Mouse (Mus musculus) lung, embryonic 16.5 days (tissue): ENCODE data around the gene Dok3. TPM values are rescaled to one million over a fixed set of nuclear protein-coding genes. Genes with fewer than 3 reads are reported as not detected.
"Not testable (repeated sequence)": the region's sequence is repeated elsewhere in the genome, so short reads cannot be mapped to it uniquely, and the experiment has no call there.

Source experiments
- ATAC-seq: fragments of 200-750 bp; cut with Nextera tagmentation; 2 replicates; pipeline ENCODE4 v1.8.0; 2017; ENCODE audit warnings: low read depth, mild to moderate bottlenecking, moderate library complexity
- H3K27ac ChIP-seq: fragments of 300-500 bp; sonication (generic); 2 replicates; pipeline ENCODE4 v1.5.1; 2014; ENCODE audit warnings: mild to moderate bottlenecking, control low read depth, low read length
- H3K27me3 ChIP-seq: fragments of 300-500 bp; sonication (generic); 2 replicates; pipeline ENCODE4 v1.6.1; 2014; ENCODE audit warnings: low read depth, low read length, mixed read lengths; ENCODE audit not compliant: control insufficient read depth, insufficient read depth
- H3K36me3 ChIP-seq: fragments of 300-500 bp; sonication (generic); 2 replicates; pipeline ENCODE4 v1.6.1; 2014; ENCODE audit warnings: low read length; ENCODE audit not compliant: control insufficient read depth, insufficient read depth
- H3K4me1 ChIP-seq: fragments of 300-500 bp; sonication (generic); replicated peaks from 2 replicates; pipeline ENCODE4 v1.6.1; 2014; ENCODE audit warnings: low read length, mixed read lengths; ENCODE audit not compliant: control insufficient read depth, insufficient read depth
- H3K4me2 ChIP-seq: fragments of 300-500 bp; sonication (generic); 2 replicates; pipeline ENCODE4 v1.6.1; 2014; ENCODE audit warnings: low read depth, low read length, control low read depth
- H3K4me3 ChIP-seq: fragments of 300-500 bp; sonication (generic); 2 replicates; pipeline ENCODE4 v1.5.1; 2014; ENCODE audit warnings: mild to moderate bottlenecking, low read length, control low read depth
- H3K9ac ChIP-seq: fragments of 300-500 bp; sonication (generic); 2 replicates; pipeline ENCODE4 v1.6.1; 2014; ENCODE audit warnings: low read length, control low read depth
- H3K9me3 ChIP-seq: fragments of 300-500 bp; sonication (generic); 2 replicates; pipeline ENCODE4 v1.6.1; 2016; ENCODE audit warnings: low read length; ENCODE audit not compliant: control insufficient read depth
- WGBS: fragments of 180-500 bp; shearing (Covaris S2); extraction: QIAGEN DNeasy Blood & Tissue Kit; methylation state at CpG from one replicate; pipeline ENCODE4 v1.1.7; 2014; 5-methylcytosine and 5-hydroxymethylcytosine counted together
- polyA plus RNA-seq: library from polyadenylated mRNA; unstranded; fragments of >200 nt; fragmentation: Nextera tagmentation; extraction: Ambion mirVana; gene quantifications from 2 replicates; pipeline ENCODE4 v1.2.1, GENCODE M21; 2015

The Dok3 gene
- polyA plus RNA-seq, result 3.5 and 3.8 TPM in 2 replicates

DNA sequence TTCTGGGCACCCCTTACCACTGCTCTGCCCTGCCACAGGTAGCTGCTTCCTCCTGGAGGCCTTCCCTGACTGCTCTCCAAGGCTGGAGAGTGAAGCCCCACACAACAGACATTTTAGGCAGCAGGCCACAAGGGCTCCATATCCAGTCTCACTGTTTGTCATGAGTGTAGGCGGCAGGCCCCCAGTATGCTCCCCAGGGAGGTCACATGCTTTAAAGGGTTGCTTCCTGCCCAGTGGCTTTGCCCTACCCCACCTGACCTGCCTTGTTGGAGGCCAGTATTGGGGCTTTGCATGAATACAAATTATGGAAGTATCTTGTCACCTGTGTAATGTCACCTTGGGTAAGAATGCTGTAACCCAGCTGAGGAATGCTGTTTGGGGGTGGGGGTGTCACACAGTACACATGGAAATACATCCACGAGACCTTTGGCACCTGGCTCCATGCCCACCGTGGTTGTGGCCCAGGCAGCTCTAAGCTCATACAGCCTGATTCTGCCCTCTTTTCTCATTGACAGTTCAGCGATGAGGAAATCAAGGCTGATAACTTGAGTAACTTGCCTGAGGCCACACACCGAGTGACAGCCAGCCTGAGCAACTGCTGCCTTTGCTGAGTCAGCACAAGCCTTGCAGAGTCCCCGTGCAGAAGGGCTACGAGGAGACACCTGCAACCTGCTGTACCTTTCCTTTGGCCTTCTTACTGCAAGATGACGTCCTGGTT lies at the start of gene Dok3:
TSS of gene Dok3 (minus strand) at position 99 of the 718 bp plus-strand sequence.
- Histone ChIP-seq H3K27ac (no peak within 1 kb of the TSS), H3K9ac (no peak within 1 kb of the TSS), H3K4me1 (no peaks in the 10 kb centered on the region), H3K4me3 (no peak within 1 kb of the TSS), H3K36me3 (peaks cover 42% of the 10 kb centered on the region), H3K9me3 (no peaks in the 10 kb centered on the region), H3K27me3 (no peaks in the 10 kb centered on the region), H3K4me2 (no peak within 1 kb of the TSS)
- WGBS, result 67% methylated on average over 8 of the region's 8 CpGs
- no peak for ATAC-seq

DNA sequence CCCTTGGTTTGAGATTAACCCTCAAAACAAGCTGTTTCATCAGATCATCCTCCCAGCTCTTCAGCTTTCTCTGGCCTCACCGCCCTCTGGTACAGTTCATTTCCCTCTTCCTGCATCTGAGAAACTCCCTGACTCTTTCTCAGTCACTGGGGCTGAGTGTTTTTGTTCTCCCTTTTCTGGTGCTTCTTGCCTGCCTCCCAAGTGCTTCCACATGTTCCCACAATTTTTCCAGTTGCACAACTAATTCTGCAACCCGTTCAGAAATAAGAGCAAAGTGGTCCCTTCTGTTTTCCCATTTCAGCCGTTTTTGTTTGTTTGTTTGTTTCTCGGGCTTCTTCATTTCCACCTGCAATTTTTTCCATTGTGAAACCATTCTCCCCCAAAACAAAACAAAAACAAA lies 49.0 kb upstream of the Dok3 start:
- Histone ChIP-seq H3K36me3 (no peaks in the 10 kb centered on the region), H3K9me3 (peaks cover 2% of the 10 kb centered on the region), H3K4me1 (no peaks in the 10 kb centered on the region)

DNA sequence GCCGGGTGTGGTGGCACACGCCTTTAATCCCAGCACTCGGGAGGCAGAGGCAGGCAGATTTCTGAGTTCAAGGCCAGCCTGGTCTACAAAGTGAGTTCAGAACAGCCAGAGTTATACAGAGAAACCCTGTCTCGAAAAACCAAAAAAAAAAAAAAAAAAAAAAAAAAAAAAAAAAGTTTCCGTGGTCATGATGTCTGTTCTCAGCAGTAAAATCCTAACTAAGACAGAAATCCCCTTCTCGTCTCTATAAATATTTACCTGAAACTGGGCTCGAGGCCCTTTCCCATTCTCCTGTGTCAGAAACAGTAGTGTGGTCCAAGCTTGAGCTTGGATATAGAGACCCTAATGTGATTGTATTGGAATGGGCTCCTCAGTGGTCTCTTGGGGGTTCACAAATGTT lies 47.8 kb upstream of the Dok3 start:
- not testable (repeated sequence) for ATAC-seq, H3K9me3 ChIP-seq, H3K27me3 ChIP-seq, H3K4me1 ChIP-seq, H3K27ac ChIP-seq, H3K9ac ChIP-seq, H3K36me3 ChIP-seq, H3K4me3 ChIP-seq, H3K4me2 ChIP-seq
- 78% methylated on average over 7 of the region's 7 CpGs for WGBS

More for the DNA sequence above, 49.0 kb upstream of the Dok3 start:
- Histone ChIP-seq H3K27ac (no peak overlapping the region), H3K4me2 (no peak overlapping the region), H3K9ac (no peak overlapping the region), H3K27me3 (no peaks in the 10 kb centered on the region), H3K4me3 (no peak overlapping the region)
- no peak for ATAC-seq
- WGBS, result 58% methylated on average over 4 of the region's 4 CpGs

DNA sequence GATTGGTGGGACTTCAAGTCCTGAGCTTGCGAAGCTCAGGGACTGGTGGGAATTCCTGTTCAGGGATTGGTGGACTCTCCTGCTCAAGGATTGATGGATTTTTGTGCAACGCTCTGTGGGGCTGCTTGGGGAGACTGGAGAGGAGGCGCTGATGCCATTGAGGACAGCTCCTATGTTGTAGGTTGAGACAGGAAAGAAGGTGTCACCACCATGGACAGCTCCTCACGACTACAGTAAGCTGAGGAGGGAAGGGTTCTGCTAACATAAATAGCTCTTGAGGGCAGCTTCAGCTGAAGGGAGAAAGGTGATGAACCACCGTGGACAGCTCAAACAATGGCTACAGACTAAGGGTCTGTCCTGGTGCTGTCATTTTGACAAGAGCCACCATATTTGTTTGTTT lies 46.8 kb upstream of the Dok3 start:
- Histone ChIP-seq H3K9me3 (peaks cover 2% of the 10 kb centered on the region), H3K27ac (no peak overlapping the region)

DNA sequence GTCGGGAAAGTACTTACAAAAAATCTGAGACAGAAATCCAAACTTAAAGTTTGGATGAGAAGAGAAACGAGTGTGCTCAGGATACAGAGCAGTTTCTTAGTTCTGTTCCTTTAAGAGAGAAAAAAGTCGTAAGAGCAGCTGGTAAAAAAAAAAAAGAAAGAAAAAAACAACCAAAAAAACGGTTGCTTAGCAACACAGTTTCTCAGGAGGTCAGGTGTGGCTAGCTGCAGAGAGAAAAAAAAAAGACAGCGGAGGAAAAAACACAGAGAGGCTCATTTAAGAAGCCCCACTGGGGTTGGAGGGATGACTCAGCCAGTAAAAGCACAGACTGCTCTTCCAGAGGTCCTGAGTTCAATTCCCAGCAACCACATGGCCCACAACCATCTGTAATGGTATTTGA lies 45.2 kb upstream of the Dok3 start:
- peaks cover 12% of the 10 kb centered on the region for H3K4me1 ChIP-seq
- no peaks in the 10 kb centered on the region for H3K36me3 ChIP-seq
- H3K9me3 ChIP-seq, result peaks cover 2% of the 10 kb centered on the region
- no peaks in the 10 kb centered on the region for H3K27me3 ChIP-seq
- ATAC-seq, result no peak
- no peak overlapping the region for H3K4me2 ChIP-seq
- WGBS, result 61% methylated on average over 5 of the region's 5 CpGs
- H3K9ac ChIP-seq, result no peak overlapping the region
- H3K27ac ChIP-seq, result no peak overlapping the region
- H3K4me3 ChIP-seq, result no peak overlapping the region

More for the DNA sequence above, 46.8 kb upstream of the Dok3 start:
- H3K4me1 ChIP-seq, result peaks cover 5% of the 10 kb centered on the region; the same call in 1 of the 2 replicates
- H3K4me2 ChIP-seq, result no peak overlapping the region
- WGBS, result 47% methylated on average over 5 of the region's 5 CpGs
- no peak for ATAC-seq
- no peaks in the 10 kb centered on the region for H3K36me3 ChIP-seq
- H3K4me3 ChIP-seq, result no peak overlapping the region
- H3K9ac ChIP-seq, result no peak overlapping the region
- no peaks in the 10 kb centered on the region for H3K27me3 ChIP-seq

DNA sequence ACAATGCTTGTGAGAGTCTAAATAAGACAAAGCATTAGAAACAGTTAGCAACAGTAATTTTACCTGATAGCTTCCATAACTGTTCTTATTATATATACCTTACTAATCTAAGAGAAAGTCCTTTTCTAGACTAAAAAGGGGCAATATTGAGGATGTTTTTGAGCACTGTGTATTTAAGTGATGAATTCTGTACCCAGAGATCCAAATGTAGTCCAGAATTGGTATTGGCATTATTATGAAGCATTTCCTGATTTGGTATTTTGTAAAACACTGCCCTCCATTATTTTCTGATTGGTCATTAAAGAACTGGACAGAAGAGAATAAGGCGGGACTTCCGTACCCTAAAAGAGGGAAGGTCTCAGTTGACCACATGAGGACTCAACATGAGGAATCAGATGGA lies 44.3 kb upstream of the Dok3 start, which contains the start of gene Tmed9:
TSS of gene Tmed9 (plus strand) at position 301 of the 400 bp plus-strand sequence.
- peaks cover 15% of the 10 kb centered on the region for H3K4me1 ChIP-seq
- H3K36me3 ChIP-seq, result no peaks in the 10 kb centered on the region
- H3K9me3 ChIP-seq, result no peaks in the 10 kb centered on the region; the same call in 1 of the 2 replicates
- no peak within 1 kb of the TSS for H3K4me2 ChIP-seq
- no peak within 1 kb of the TSS for H3K9ac ChIP-seq
- WGBS, result 92% methylated on average over 2 of the region's 2 CpGs
- no peaks in the 10 kb centered on the region for H3K27me3 ChIP-seq
- no peak within 1 kb of the TSS for H3K4me3 ChIP-seq
- H3K27ac ChIP-seq, result no peak within 1 kb of the TSS
- ATAC-seq, result no peak

DNA sequence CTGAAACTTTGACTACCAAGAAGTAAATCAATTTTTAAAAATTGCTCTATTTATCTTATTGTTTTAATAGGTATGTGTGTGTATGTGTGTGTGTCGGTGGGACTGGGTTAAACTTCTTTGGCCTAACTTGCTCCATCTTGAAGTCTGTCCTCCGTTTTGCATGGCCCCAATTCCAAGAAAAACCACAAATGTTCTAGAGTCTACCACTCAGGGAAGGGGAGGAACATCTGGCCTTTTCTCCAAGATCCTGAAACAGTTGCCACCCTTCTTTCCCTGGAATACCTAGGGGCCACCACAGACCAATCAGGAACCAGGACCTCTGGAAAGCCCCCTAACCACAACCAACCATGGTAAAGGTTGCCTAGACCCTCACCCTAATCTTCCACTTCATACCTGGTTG lies 42.9 kb upstream of the Dok3 start:
- no peak overlapping the region for H3K9ac ChIP-seq
- H3K4me3 ChIP-seq, result no peak overlapping the region
- no peaks in the 10 kb centered on the region; the same call in 1 of the 2 replicates for H3K9me3 ChIP-seq
- no peak for ATAC-seq
- WGBS, result 79% methylated on average over 2 of the region's 2 CpGs
- peaks cover 15% of the 10 kb centered on the region for H3K4me1 ChIP-seq
- H3K27me3 ChIP-seq, result no peaks in the 10 kb centered on the region
- H3K27ac ChIP-seq, result no peak overlapping the region
- no peak overlapping the region; the same call in 1 of the 2 replicates for H3K4me2 ChIP-seq
- no peaks in the 10 kb centered on the region for H3K36me3 ChIP-seq

DNA sequence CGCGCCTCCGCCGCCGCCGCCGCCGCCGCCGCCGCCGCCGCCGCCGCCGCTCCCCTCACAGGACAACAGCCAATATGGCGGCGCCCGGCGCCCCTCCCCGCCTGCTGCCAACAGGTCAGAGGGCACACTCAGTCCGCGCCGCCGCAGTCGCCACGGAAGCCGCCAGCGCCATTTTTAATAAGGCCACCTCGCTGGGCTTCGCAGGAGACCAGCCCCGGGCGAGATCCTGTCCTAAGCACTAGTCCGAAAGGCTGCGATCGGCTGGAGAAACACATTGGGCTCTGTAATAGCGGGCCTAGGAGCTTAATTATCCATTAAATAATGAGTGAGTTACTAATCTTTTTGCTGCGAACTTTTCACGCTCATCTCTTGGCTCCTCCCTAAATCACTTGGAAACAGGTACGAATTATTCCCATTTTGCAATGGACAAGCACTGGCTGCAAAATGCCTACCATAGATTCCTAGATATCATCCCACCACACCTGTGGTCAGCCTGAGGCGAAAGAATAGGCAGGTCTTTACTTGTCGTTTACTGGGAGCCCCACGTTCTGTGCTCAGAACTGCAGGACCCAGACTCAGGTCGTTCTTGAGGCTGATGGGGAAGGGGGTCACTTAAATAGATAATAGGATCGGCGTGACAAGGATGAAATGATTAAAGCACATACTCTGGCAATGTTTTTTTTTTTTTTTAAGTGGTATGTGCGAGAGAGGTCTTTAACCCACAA lies 42.1 kb upstream of the Dok3 start, which contains the start of gene Fam193b:
TSS of gene Fam193b (minus strand) at position 94 of the 725 bp plus-strand sequence.
- Histone ChIP-seq H3K4me2 (peak within 1 kb of the TSS; percentile 97), H3K4me3 (peak within 1 kb of the TSS; percentile 99), H3K36me3 (no peaks in the 10 kb centered on the region), H3K27me3 (no peaks in the 10 kb centered on the region), H3K4me1 (peaks cover 15% of the 10 kb centered on the region), H3K27ac (peak within 1 kb of the TSS; percentile 83), H3K9me3 (no peaks in the 10 kb centered on the region; the same call in 1 of the 2 replicates), H3K9ac (peak within 1 kb of the TSS; percentile 99)
- 1% methylated on average over 30 of the region's 47 CpGs for WGBS
- ATAC-seq, result peak; percentile 97

DNA sequence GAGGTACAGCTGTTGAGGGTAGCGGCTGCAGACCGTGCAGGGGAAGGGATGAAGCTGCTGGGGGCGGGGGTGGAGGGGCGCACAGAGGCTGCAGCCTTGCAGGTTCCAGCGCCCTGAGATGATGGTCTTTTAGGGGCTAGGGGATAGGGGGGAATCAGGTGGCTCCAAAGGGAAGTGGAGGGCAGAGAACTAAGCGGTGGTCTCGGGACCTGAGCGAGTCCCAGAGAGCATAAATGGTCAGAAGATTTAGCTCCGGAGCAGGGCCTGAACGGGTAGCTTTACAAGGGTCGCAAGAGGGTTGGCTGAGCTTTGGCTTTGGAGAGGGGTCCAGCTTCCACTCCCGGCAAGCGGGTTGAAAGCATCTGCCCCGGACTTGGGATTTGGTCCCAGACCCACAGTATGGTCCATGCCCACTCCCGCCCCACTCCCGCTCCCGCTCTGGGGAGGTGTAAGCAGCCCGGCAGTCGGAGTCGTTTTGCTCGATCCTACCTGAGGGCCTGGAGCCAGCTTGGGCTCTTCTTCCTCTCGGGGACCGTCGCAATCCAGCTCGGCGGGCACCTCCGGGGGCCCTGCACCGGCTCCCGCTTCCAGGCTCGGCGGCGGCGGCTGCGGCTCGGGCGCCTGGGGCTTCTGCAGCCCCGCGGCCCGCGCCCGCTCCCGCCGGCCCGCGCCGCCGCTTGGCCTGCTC lies 41.3 kb upstream of the Dok3 start:
- WGBS, result under 1% methylated on average over 46 of the region's 47 CpGs
- H3K27ac ChIP-seq, result peak overlapping the region; percentile 83
- ATAC-seq, result peak; percentile 75

More for the DNA sequence above, 41.3 kb upstream of the Dok3 start:
- Histone ChIP-seq H3K4me1 (peaks cover 15% of the 10 kb centered on the region), H3K9me3 (no peaks in the 10 kb centered on the region; the same call in 1 of the 2 replicates), H3K27me3 (no peaks in the 10 kb centered on the region), H3K4me3 (peak overlapping the region; percentile 99), H3K36me3 (no peaks in the 10 kb centered on the region), H3K9ac (peak overlapping the region; percentile 99), H3K4me2 (peak overlapping the region; percentile 97)
